Mouse (Mus musculus): ENCODE results near the gene 1810009A15Rik. TPM values are rescaled to one million over a fixed set of nuclear protein-coding genes. Genes with fewer than 3 reads are reported as not detected.
A peak's percentile ranks its signal among the peaks of the same experiment; 100 is the strongest.

The 1810009A15Rik gene
- polyA plus RNA-seq, 1 experiment from 2014 or later: 103 TPM

- H3K4me3 ChIP-seq (ENCODE audit: low read depth, low read length): peak overlapping the region; percentile 88
- peaks cover 18% of the 10 kb centered on the region for H3K4me1 ChIP-seq (ENCODE audit: control insufficient read depth, insufficient read depth, low read length)
- peak overlapping the region; percentile 94 for H3K9ac ChIP-seq (ENCODE audit: low read length)
- no peak overlapping the region for H3K27ac ChIP-seq (ENCODE audit: low read depth, low read length)
- DNase-seq (ENCODE audit: low spot score): no peak
- no peak for ATAC-seq (ENCODE audit: insufficient read depth, low FRiP score, low TSS enrichment)
- H3K9me3 ChIP-seq (ENCODE audit: control insufficient read depth, low read length): no peaks in the 10 kb centered on the region
- H3K4me2 ChIP-seq (ENCODE audit: low read depth): peak overlapping the region; percentile 63
- 61% methylated on average over 3 of the region's 3 CpGs for WGBS
- H3K36me3 ChIP-seq (ENCODE audit: control insufficient read depth, insufficient read depth, low read length): peaks cover 11% of the 10 kb centered on the region
- H3K27me3 ChIP-seq (ENCODE audit: control insufficient read depth, insufficient read depth, low read length): no peaks in the 10 kb centered on the region
Observed at GRCm38 (mm10) chr19:8899079-8899478, 10.4 kb downstream of the 1810009A15Rik start.

- H3K4me2 ChIP-seq (ENCODE audit: low read depth): no peak overlapping the region
- H3K27me3 ChIP-seq (ENCODE audit: control insufficient read depth, insufficient read depth, low read length): no peaks in the 10 kb centered on the region
- peaks cover 28% of the 10 kb centered on the region for H3K36me3 ChIP-seq (ENCODE audit: control insufficient read depth, insufficient read depth, low read length)
- ATAC-seq (ENCODE audit: insufficient read depth, low FRiP score, low TSS enrichment): no peak
- 94% methylated on average over 5 of the region's 5 CpGs for WGBS
- no peak overlapping the region for H3K9ac ChIP-seq (ENCODE audit: low read length)
- no peak for DNase-seq (ENCODE audit: low spot score)
- H3K9me3 ChIP-seq (ENCODE audit: control insufficient read depth, low read length): no peaks in the 10 kb centered on the region
- peaks cover 8% of the 10 kb centered on the region for H3K4me1 ChIP-seq (ENCODE audit: control insufficient read depth, insufficient read depth, low read length)
- H3K27ac ChIP-seq (ENCODE audit: low read depth, low read length): no peak overlapping the region
- no peak overlapping the region for H3K4me3 ChIP-seq (ENCODE audit: low read depth, low read length)
Observed at GRCm38 (mm10) chr19:8903412-8903811, 14.8 kb downstream of the 1810009A15Rik start.

GRCm38 (mm10) chr19:8908531-8908930 lies 19.9 kb downstream of the 1810009A15Rik start:
- 91% methylated on average over 6 of the region's 6 CpGs for WGBS
- H3K4me2 ChIP-seq (ENCODE audit: low read depth): no peak overlapping the region

GRCm38 (mm10) chr19:8911810-8912209 lies 23.2 kb downstream of the 1810009A15Rik start:
- Histone ChIP-seq H3K36me3 (ENCODE audit: control insufficient read depth, insufficient read depth, low read length) (peaks cover 65% of the 10 kb centered on the region), H3K4me1 (ENCODE audit: control insufficient read depth, insufficient read depth, low read length) (no peaks in the 10 kb centered on the region), H3K9me3 (ENCODE audit: control insufficient read depth, low read length) (no peaks in the 10 kb centered on the region), H3K4me3 (ENCODE audit: low read depth, low read length) (no peak overlapping the region), H3K4me2 (ENCODE audit: low read depth) (no peak overlapping the region), H3K27me3 (ENCODE audit: control insufficient read depth, insufficient read depth, low read length) (no peaks in the 10 kb centered on the region), H3K27ac (ENCODE audit: low read depth, low read length) (no peak overlapping the region), H3K9ac (ENCODE audit: low read length) (no peak overlapping the region)
- DNase-seq (ENCODE audit: low spot score) (no peak), ATAC-seq (ENCODE audit: insufficient read depth, low FRiP score, low TSS enrichment) (no peak)
- WGBS: 92% methylated on average over 5 of the region's 5 CpGs

More at GRCm38 (mm10) chr19:8908531-8908930, 19.9 kb downstream of the 1810009A15Rik start:
- ATAC-seq (ENCODE audit: insufficient read depth, low FRiP score, low TSS enrichment): no peak
- Histone ChIP-seq H3K4me3 (ENCODE audit: low read depth, low read length) (no peak overlapping the region), H3K4me1 (ENCODE audit: control insufficient read depth, insufficient read depth, low read length) (no peaks in the 10 kb centered on the region), H3K9me3 (ENCODE audit: control insufficient read depth, low read length) (no peaks in the 10 kb centered on the region), H3K27me3 (ENCODE audit: control insufficient read depth, insufficient read depth, low read length) (no peaks in the 10 kb centered on the region), H3K27ac (ENCODE audit: low read depth, low read length) (no peak overlapping the region), H3K9ac (ENCODE audit: low read length) (no peak overlapping the region), H3K36me3 (ENCODE audit: control insufficient read depth, insufficient read depth, low read length) (peaks cover 56% of the 10 kb centered on the region)
- DNase-seq (ENCODE audit: low spot score): no peak

- H3K36me3 ChIP-seq (ENCODE audit: control insufficient read depth, insufficient read depth, low read length): peaks cover 45% of the 10 kb centered on the region
- no peaks in the 10 kb centered on the region for H3K9me3 ChIP-seq (ENCODE audit: control insufficient read depth, low read length)
- no peak overlapping the region for H3K4me2 ChIP-seq (ENCODE audit: low read depth)
- H3K4me3 ChIP-seq (ENCODE audit: low read depth, low read length): no peak overlapping the region
- no peak overlapping the region for H3K9ac ChIP-seq (ENCODE audit: low read length)
- H3K27me3 ChIP-seq (ENCODE audit: control insufficient read depth, insufficient read depth, low read length): no peaks in the 10 kb centered on the region
- DNase-seq (ENCODE audit: low spot score) (no peak), ATAC-seq (ENCODE audit: insufficient read depth, low FRiP score, low TSS enrichment) (no peak)
- no peak overlapping the region for H3K27ac ChIP-seq (ENCODE audit: low read depth, low read length)
- no peaks in the 10 kb centered on the region for H3K4me1 ChIP-seq (ENCODE audit: control insufficient read depth, insufficient read depth, low read length)
- 93% methylated on average over 3 of the region's 3 CpGs for WGBS
Observed at GRCm38 (mm10) chr19:8914212-8914611, 25.6 kb downstream of the 1810009A15Rik start.

GRCm38 (mm10) chr19:8919000-8919399 lies 30.3 kb downstream of the 1810009A15Rik start:
- 90% methylated on average over 3 of the region's 3 CpGs for WGBS
- Histone ChIP-seq H3K27me3 (ENCODE audit: control insufficient read depth, insufficient read depth, low read length) (no peaks in the 10 kb centered on the region), H3K9me3 (ENCODE audit: control insufficient read depth, low read length) (no peaks in the 10 kb centered on the region), H3K27ac (ENCODE audit: low read depth, low read length) (no peak overlapping the region), H3K4me1 (ENCODE audit: control insufficient read depth, insufficient read depth, low read length) (peaks cover 12% of the 10 kb centered on the region), H3K4me3 (ENCODE audit: low read depth, low read length) (no peak overlapping the region), H3K4me2 (ENCODE audit: low read depth) (no peak overlapping the region), H3K9ac (ENCODE audit: low read length) (no peak overlapping the region), H3K36me3 (ENCODE audit: control insufficient read depth, insufficient read depth, low read length) (peaks cover 16% of the 10 kb centered on the region)
- DNase-seq (ENCODE audit: low spot score) (no peak), ATAC-seq (ENCODE audit: insufficient read depth, low FRiP score, low TSS enrichment) (no peak)

GRCm38 (mm10) chr19:8919684-8920072 lies 31.0 kb downstream of the 1810009A15Rik start:
- H3K4me1 ChIP-seq (ENCODE audit: control insufficient read depth, insufficient read depth, low read length): peaks cover 12% of the 10 kb centered on the region
- H3K27me3 ChIP-seq (ENCODE audit: control insufficient read depth, insufficient read depth, low read length): no peaks in the 10 kb centered on the region
- H3K9ac ChIP-seq (ENCODE audit: low read length): peak overlapping the region; percentile 84
- peak overlapping the region; percentile 83 for H3K4me2 ChIP-seq (ENCODE audit: low read depth)
- H3K4me3 ChIP-seq (ENCODE audit: low read depth, low read length): peak overlapping the region; percentile 86
- DNase-seq (ENCODE audit: low spot score) (no peak), ATAC-seq (ENCODE audit: insufficient read depth, low FRiP score, low TSS enrichment) (no peak; the same call in 1 of the 2 replicates)
- 61% methylated on average over 6 of the region's 6 CpGs for WGBS
- H3K9me3 ChIP-seq (ENCODE audit: control insufficient read depth, low read length): no peaks in the 10 kb centered on the region
- peak overlapping the region; percentile 60 for H3K27ac ChIP-seq (ENCODE audit: low read depth, low read length)
- peaks cover 12% of the 10 kb centered on the region for H3K36me3 ChIP-seq (ENCODE audit: control insufficient read depth, insufficient read depth, low read length)

GRCm38 (mm10) chr19:8920073-8920736 lies 31.6 kb downstream of the 1810009A15Rik start, which contains the start of gene B3gat3:
Gene B3gat3, plus strand, starts transcription at chr19:8920374.
- Histone ChIP-seq H3K4me1 (ENCODE audit: control insufficient read depth, insufficient read depth, low read length) (peaks cover 12% of the 10 kb centered on the region), H3K9ac (ENCODE audit: low read length) (peak within 1 kb of the TSS; percentile 84), H3K9me3 (ENCODE audit: control insufficient read depth, low read length) (no peaks in the 10 kb centered on the region), H3K4me2 (ENCODE audit: low read depth) (peak within 1 kb of the TSS; percentile 83), H3K27me3 (ENCODE audit: control insufficient read depth, insufficient read depth, low read length) (no peaks in the 10 kb centered on the region), H3K27ac (ENCODE audit: low read depth, low read length) (peak within 1 kb of the TSS; percentile 60), H3K4me3 (ENCODE audit: low read depth, low read length) (peak within 1 kb of the TSS; percentile 86), H3K36me3 (ENCODE audit: control insufficient read depth, insufficient read depth, low read length) (peaks cover 7% of the 10 kb centered on the region)
- DNase-seq (ENCODE audit: low spot score) (peak; percentile 93), ATAC-seq (ENCODE audit: insufficient read depth, low FRiP score, low TSS enrichment) (peak; percentile 97)
- 2% methylated on average over 47 of the region's 50 CpGs for WGBS

- peak overlapping the region; percentile 83 for H3K4me2 ChIP-seq (ENCODE audit: low read depth)
- peaks cover 4% of the 10 kb centered on the region for H3K36me3 ChIP-seq (ENCODE audit: control insufficient read depth, insufficient read depth, low read length)
- WGBS: 2% methylated on average over 6 of the region's 6 CpGs
- peak overlapping the region; percentile 86 for H3K4me3 ChIP-seq (ENCODE audit: low read depth, low read length)
- ATAC-seq (ENCODE audit: insufficient read depth, low FRiP score, low TSS enrichment): peak; percentile 3; the same call in 1 of the 2 replicates
- H3K9ac ChIP-seq (ENCODE audit: low read length): peak overlapping the region; percentile 84
- peak overlapping the region; percentile 60 for H3K27ac ChIP-seq (ENCODE audit: low read depth, low read length)
- H3K4me1 ChIP-seq (ENCODE audit: control insufficient read depth, insufficient read depth, low read length): peaks cover 12% of the 10 kb centered on the region
- H3K9me3 ChIP-seq (ENCODE audit: control insufficient read depth, low read length): no peaks in the 10 kb centered on the region
- no peaks in the 10 kb centered on the region for H3K27me3 ChIP-seq (ENCODE audit: control insufficient read depth, insufficient read depth, low read length)
- DNase-seq (ENCODE audit: low spot score): no peak
Observed at GRCm38 (mm10) chr19:8920836-8921291, 32.2 kb downstream of the 1810009A15Rik start.

Data from neural tube, embryonic 11.5 days (tissue).